Mouse (Mus musculus) MEL (cell line): ENCODE data around the gene 4921501E09Rik. TPM values are rescaled to one million over a fixed set of nuclear protein-coding genes. Genes with fewer than 3 reads are reported as not detected.

Experiments
- DNase-seq: peaks from one replicate; pipeline ENCODE4 v3.0.0; 2011; ENCODE audit warnings: low read depth, low spot score
- H3K27ac ChIP-seq: 2 replicates; pipeline ENCODE4 v1.5.1; 2012; ENCODE audit warnings: low read depth, mild to moderate bottlenecking, control low read depth, low read length, moderate library complexity; ENCODE audit not compliant: control insufficient read depth
- H3K27me3 ChIP-seq, 2 experiments: fragments of 150-350 bp in 1 of 2; sonication (generic) in 1 of 2; 2 replicates each; pipeline ENCODE4 v1.6.1; 2012; ENCODE audit warnings: low read length in 2 of 2, mild to moderate bottlenecking in 2 of 2, improper control_type of control experiment in 1 of 2, moderate library complexity in 1 of 2; ENCODE audit not compliant: insufficient read depth in 2 of 2, control insufficient read depth in 1 of 2
- H3K36me3 ChIP-seq, 2 experiments: 2 replicates each; pipeline ENCODE4 v1.6.1; 2012 to 2014; ENCODE audit warnings: low read length in 2 of 2, improper control_type of control experiment in 1 of 2, inconsistent platforms in 1 of 2, mild to moderate bottlenecking in 1 of 2; ENCODE audit not compliant: insufficient read depth in 2 of 2, control insufficient read depth in 1 of 2
- H3K4me1 ChIP-seq, 2 experiments: fragments of 150-350 bp in 1 of 2; sonication (generic) in 1 of 2; 2 replicates each; pipeline ENCODE4 v1.6.1; 2012; ENCODE audit warnings: low read length in 2 of 2, improper control_type of control experiment in 1 of 2, mild to moderate bottlenecking in 1 of 2; ENCODE audit not compliant: insufficient read depth in 2 of 2, control insufficient read depth in 1 of 2
- H3K4me3 ChIP-seq, 2 experiments: fragments of 150-350 bp in 1 of 2; sonication (generic) in 1 of 2; 2 replicates each; pipeline ENCODE4 v1.5.1; 2012; ENCODE audit warnings: low read depth in 2 of 2, low read length in 2 of 2, mild to moderate bottlenecking in 2 of 2, moderate library complexity in 2 of 2, control low read depth in 1 of 2, improper control_type of control experiment in 1 of 2; ENCODE audit not compliant: control insufficient read depth in 1 of 2, insufficient read depth in 1 of 2
- H3K79me2 ChIP-seq: 2 replicates; pipeline ENCODE4 v1.6.1; 2012; ENCODE audit warnings: mild to moderate bottlenecking, low read length, moderate library complexity; ENCODE audit not compliant: control insufficient read depth, poor library complexity, insufficient read depth
- H3K9ac ChIP-seq: 2 replicates; pipeline ENCODE4 v1.6.1; 2012; ENCODE audit warnings: low read depth, mild to moderate bottlenecking, control low read depth, low read length, moderate library complexity; ENCODE audit not compliant: control insufficient read depth, poor library complexity, severe bottlenecking
- H3K9me3 ChIP-seq: fragments of 150-350 bp; sonication (generic); replicated peaks from 2 replicates; pipeline ENCODE4 v1.6.1; 2012; ENCODE audit warnings: mild to moderate bottlenecking, low read length, improper control_type of control experiment, moderate library complexity; ENCODE audit not compliant: insufficient read depth
- CHD1 ChIP-seq: IDR thresholded peaks from 2 replicates; pipeline ENCODE4 v1.6.1; 2012; ENCODE audit warnings: low read depth, mild to moderate bottlenecking, inconsistent platforms, low read length, improper control_type of control experiment
- CHD2 ChIP-seq: IDR thresholded peaks from 2 replicates; pipeline ENCODE4 v1.6.1; 2011; ENCODE audit warnings: low read length, improper control_type of control experiment
- GABPA ChIP-seq: IDR thresholded peaks from 2 replicates; pipeline ENCODE4 v1.6.1; 2012; ENCODE audit warnings: low read depth, mild to moderate bottlenecking, inconsistent platforms, low read length, improper control_type of control experiment, moderate library complexity
- KAT2A ChIP-seq: conservative IDR thresholded peaks from 2 replicates; pipeline ENCODE4 v1.6.1; 2012; ENCODE audit warnings: low read depth, low read length, improper control_type of control experiment, inconsistent platforms
- MAFK ChIP-seq: IDR thresholded peaks from 2 replicates; pipeline ENCODE4 v1.6.1; 2011; ENCODE audit warnings: low read depth, mild to moderate bottlenecking, low read length, improper control_type of control experiment, borderline replicate concordance
- MAX ChIP-seq: IDR thresholded peaks from 2 replicates; pipeline ENCODE4 v1.6.1; 2011; ENCODE audit warnings: low read length, improper control_type of control experiment
- MAZ ChIP-seq: IDR thresholded peaks from 2 replicates; pipeline ENCODE4 v1.6.1; 2012; ENCODE audit warnings: low read depth, mild to moderate bottlenecking, inconsistent platforms, low read length, improper control_type of control experiment
- MYC ChIP-seq: IDR thresholded peaks from 2 replicates; pipeline ENCODE4 v1.6.1; 2011; ENCODE audit warnings: low read depth, mild to moderate bottlenecking, low read length, improper control_type of control experiment, moderate library complexity
- NELFE ChIP-seq: IDR thresholded peaks from 2 replicates; pipeline ENCODE4 v1.6.1; 2011; ENCODE audit warnings: low read depth, low read length, improper control_type of control experiment
- POLR2A ChIP-seq, 2 experiments: IDR thresholded peaks; 2 replicates each; pipeline ENCODE4 v1.6.1; 2011 to 2012; ENCODE audit warnings: low read length in 2 of 2, mild to moderate bottlenecking in 2 of 2, control low read depth in 1 of 2, improper control_type of control experiment in 1 of 2, low read depth in 1 of 2, moderate library complexity in 1 of 2; ENCODE audit not compliant: control insufficient read depth in 1 of 2, insufficient read depth in 1 of 2, poor library complexity in 1 of 2
- POLR2AphosphoS2 ChIP-seq: IDR thresholded peaks from 2 replicates; pipeline ENCODE4 v1.6.1; 2011; ENCODE audit warnings: low read length, improper control_type of control experiment
- RAD21 ChIP-seq: IDR thresholded peaks from 2 replicates; pipeline ENCODE4 v1.6.1; 2011; ENCODE audit warnings: mild to moderate bottlenecking, low read depth, low read length, improper control_type of control experiment
- RCOR1 ChIP-seq: IDR thresholded peaks from 2 replicates; pipeline ENCODE4 v1.6.1; 2012; ENCODE audit warnings: low read depth, mild to moderate bottlenecking, inconsistent platforms, low read length, improper control_type of control experiment
- SIN3A ChIP-seq: IDR thresholded peaks from 2 replicates; pipeline ENCODE4 v1.6.1; 2012; ENCODE audit warnings: low read length, improper control_type of control experiment, inconsistent platforms
- TCF12 ChIP-seq: IDR thresholded peaks from 2 replicates; pipeline ENCODE4 v1.6.1; 2014; ENCODE audit warnings: low read depth, mild to moderate bottlenecking, inconsistent platforms, low read length, improper control_type of control experiment, moderate library complexity
- USF2 ChIP-seq, 2 experiments: IDR thresholded peaks; 2 replicates each; pipeline ENCODE4 v1.6.1; 2011 to 2012; ENCODE audit warnings: improper control_type of control experiment in 2 of 2, low read length in 2 of 2, borderline replicate concordance in 1 of 2, inconsistent platforms in 1 of 2, low read depth in 1 of 2, mild to moderate bottlenecking in 1 of 2; ENCODE audit not compliant: insufficient read depth in 1 of 2
- ZNF384 ChIP-seq: IDR thresholded peaks from 2 replicates; pipeline ENCODE4 v1.6.1; 2012; ENCODE audit warnings: low read depth, mild to moderate bottlenecking, inconsistent platforms, low read length, improper control_type of control experiment
- polyA plus RNA-seq, 2 experiments: library from polyadenylated mRNA; stranded (reverse) in 1 of 2; unstranded in 1 of 2; fragments of >175 nt in 1 of 2; fragments of >200 nt in 1 of 2; gene quantifications; 2 replicates each; pipeline versions ENCODE4 v1.2.1 to v1.2.4; 2012; ENCODE audit warnings: low replicate concordance in 2 of 2, low read depth in 1 of 2; ENCODE audit not compliant: insufficient read length in 2 of 2, insufficient read depth in 1 of 2, missing spikeins in 1 of 2
- total RNA-seq: library from RNA; depleted of rRNA; stranded (reverse); fragments of 300-350 nt; gene quantifications from 2 replicates; pipeline ENCODE4 v1.2.3, GENCODE M21; 2012; rRNA removed

The 4921501E09Rik gene
- total RNA-seq (not detected in 2 replicates), polyA plus RNA-seq (not detected)

- Histone ChIP-seq H3K27me3 (peaks cover 8% of the 10 kb centered on the region in 2 experiments), H3K4me1 (no peaks in the 10 kb centered on the region), H3K9me3 (no peaks in the 10 kb centered on the region), H3K36me3 (no peaks in the 10 kb centered on the region), H3K27ac (no peak within 1 kb of the TSS), H3K79me2 (no peaks in the 10 kb centered on the region), H3K9ac (no peak within 1 kb of the TSS), H3K4me3 (no peak within 1 kb of the TSS)
- TF ChIP-seq NELFE (no peak), MAFK (no peak), TCF12 (no peak), CHD1 (no peak), SIN3A (no peak), POLR2AphosphoS2 (no peak), RAD21 (no peak), KAT2A (no peak), RCOR1 (no peak), CHD2 (no peak), MAZ (no peak), GABPA (no peak), MYC (no peak), POLR2A (IDR thresholded peaks at IDR 0.05; ENCODE audit: control insufficient read depth in 1 of 2, insufficient read depth in 1 of 2, low read depth in 1 of 2, low read length in 2 of 2, poor library complexity in 1 of 2) (no peak), USF2 (IDR thresholded peaks at IDR 0.05; ENCODE audit: borderline replicate concordance in 1 of 2, insufficient read depth in 1 of 2, low read depth in 1 of 2, low read length in 2 of 2) (no peak), ZNF384 (no peak)
- no peak for DNase-seq
Observed at GRCm38 (mm10) chr17:33067958-33068357, at the start of gene 4921501E09Rik. TSS of gene 4921501E09Rik (minus strand) at chr17:33068058.

- Histone ChIP-seq H3K9ac (no peak overlapping the region), H3K27ac (no peak overlapping the region), H3K4me3 (no peak overlapping the region), H3K27me3 (no peaks in the 10 kb centered on the region), H3K79me2 (no peaks in the 10 kb centered on the region; the same call in 1 of the 2 replicates), H3K4me1 (no peaks in the 10 kb centered on the region), H3K36me3 (peaks cover 0 to 2% of the 10 kb centered on the region in 2 experiments; a peak in 1 of 4 replicates), H3K9me3 (no peaks in the 10 kb centered on the region)
- DNase-seq: no peak
- TF ChIP-seq CHD1: no peak
- TF ChIP-seq POLR2AphosphoS2: no peak
- no peak for TF ChIP-seq MAX
Observed at GRCm38 (mm10) chr17:33097396-33097795, 29.5 kb upstream of the 4921501E09Rik start.
